ENCODE assay signal across 15 mouse cellular contexts in the genomic region with DNA sequence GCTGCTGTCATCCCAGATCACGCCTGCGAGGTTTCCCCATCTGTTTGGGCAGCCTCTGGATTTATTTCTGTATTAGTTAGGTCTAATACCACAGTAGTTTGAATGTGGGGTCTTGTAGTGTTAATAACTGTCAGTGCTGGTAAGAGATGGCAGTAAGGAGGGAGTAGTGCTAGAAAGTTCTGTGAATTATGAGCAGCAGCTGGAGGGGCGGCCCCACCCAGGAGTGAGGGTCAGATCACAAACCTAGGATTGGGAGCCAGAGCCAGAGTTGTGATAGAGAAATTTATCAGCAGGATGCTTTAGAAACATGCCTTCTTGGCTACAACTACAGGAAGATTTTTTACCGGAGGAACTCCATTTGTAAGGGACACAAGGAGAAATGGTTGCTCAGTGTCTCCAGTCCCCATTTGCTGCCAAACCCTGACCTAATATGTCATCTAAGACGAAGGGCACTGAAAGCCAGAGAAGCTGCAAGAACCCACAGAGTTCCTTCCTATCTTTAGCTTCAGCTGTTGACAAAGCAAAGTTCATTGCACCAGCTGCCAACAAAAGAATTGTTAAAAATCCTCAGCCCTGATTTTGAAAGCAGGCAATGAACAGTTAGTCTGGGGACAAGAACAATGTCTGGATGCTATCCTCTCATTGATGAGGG. TPM values are rescaled to one million over a fixed set of nuclear protein-coding genes. Genes with fewer than 3 reads are reported as not detected.
DNase-seq lines count a peak whose midpoint lies in the region; ATAC-seq and TF ChIP-seq lines count a peak whose summit lies in the region.
"Had no signal": no experiment of that assay in that cellular context is flagged by ENCODE, and none has a peak within 500 bp of the region (broad histone marks: within the 10 kb centered on the region; RNA-seq: fewer than 3 reads in every experiment).

No protein-coding gene starts in this region.

- no peak overlapping the region for H3K27ac ChIP-seq in lung, embryonic 14.5 days (ENCODE audit: low read depth)
- H3K27ac ChIP-seq in kidney, postnatal 0 days, result no peak overlapping the region
- H3K27ac ChIP-seq: embryonic facial prominence, embryonic 13.5 days; heart, embryonic 15.5 days had no signal

- peak; percentile 94 for DNase-seq in heart, adult 11 months
- no peak for DNase-seq in heart, postnatal 4 days
- peak; percentile 14 for DNase-seq in lung, embryonic 14.5 days
- no peak for DNase-seq in lung, postnatal 4 days
- peak; percentile 32 for DNase-seq in kidney, postnatal 0 days (ENCODE audit: low spot score)
- peak; percentile 34 for DNase-seq in yolk sac, embryonic 10.5 days (ENCODE audit: low spot score)
- no peak for DNase-seq in left cerebral cortex, postnatal 25 days (ENCODE audit: low spot score in 2 of 2)
- no peak for DNase-seq in adrenal gland, adult (ENCODE audit: inconsistent age in 2 of 2, low spot score in 1 of 2)
- DNase-seq: adrenal gland, postnatal 10 days; cerebellum, adult 11-12 months; right cerebral cortex, postnatal 4 days had no signal

- WGBS in lung, embryonic 14.5 days, result 60% methylated on average over 5 of the region's 5 CpGs
- WGBS in kidney, postnatal 0 days, result 54% methylated on average over 5 of the region's 5 CpGs

- H3K4me1 ChIP-seq in lung, embryonic 14.5 days (ENCODE audit: insufficient read depth), result peaks cover 2% of the 10 kb centered on the region; the same call in 1 of the 2 replicates
- no peaks in the 10 kb centered on the region for H3K4me1 ChIP-seq in kidney, postnatal 0 days (replicated peaks; ENCODE audit: insufficient read depth, low read length)
- H3K4me1 ChIP-seq: embryonic facial prominence, embryonic 13.5 days had no signal

- H3K9ac ChIP-seq in lung, embryonic 14.5 days, result no peak overlapping the region
- no peak overlapping the region for H3K9ac ChIP-seq in kidney, postnatal 0 days (ENCODE audit: low read depth, low read length)
- H3K9ac ChIP-seq: embryonic facial prominence, embryonic 13.5 days; heart, embryonic 15.5 days had no signal

- no peak for TF ChIP-seq CTCF in lung, embryonic 14.5 days (IDR thresholded peaks at IDR 0.05; ENCODE audit: low read depth)
- TF ChIP-seq CTCF in kidney, postnatal 0 days (IDR thresholded peaks at IDR 0.05; ENCODE audit: low read depth), result no peak

- no peaks in the 10 kb centered on the region for H3K27me3 ChIP-seq in lung, embryonic 14.5 days (ENCODE audit: insufficient read depth, low read length)
- H3K27me3 ChIP-seq in kidney, postnatal 0 days (ENCODE audit: insufficient read depth, low read length), result no peaks in the 10 kb centered on the region
- H3K27me3 ChIP-seq: embryonic facial prominence, embryonic 13.5 days; heart, embryonic 15.5 days had no signal

- H3K4me3 ChIP-seq in lung, embryonic 14.5 days (ENCODE audit: low read depth, low read length), result no peak overlapping the region
- no peak overlapping the region for H3K4me3 ChIP-seq in kidney, postnatal 0 days (replicated peaks; ENCODE audit: low read depth, low read length)
- H3K4me3 ChIP-seq: embryonic facial prominence, embryonic 13.5 days; heart, embryonic 15.5 days had no signal

- no peak for ATAC-seq in lung, embryonic 14.5 days (ENCODE audit: insufficient read depth)
- no peak for ATAC-seq in kidney, postnatal 0 days (replicated peaks; ENCODE audit: low FRiP score, low read depth)
- ATAC-seq: forebrain, embryonic 14.5 days had no signal

- H3K4me2 ChIP-seq in lung, embryonic 14.5 days, result no peak overlapping the region
- no peak overlapping the region for H3K4me2 ChIP-seq in kidney, postnatal 0 days (ENCODE audit: low read length)
- H3K4me2 ChIP-seq: embryonic facial prominence, embryonic 13.5 days; heart, embryonic 15.5 days had no signal

- intact Hi-C loops in left cerebral cortex, postnatal 25 days (cut with DNase I), result no loop called here

- no peaks in the 10 kb centered on the region for H3K36me3 ChIP-seq in lung, embryonic 14.5 days (ENCODE audit: insufficient read depth)
- H3K36me3 ChIP-seq in kidney, postnatal 0 days (ENCODE audit: insufficient read depth, low read length), result no peaks in the 10 kb centered on the region
- H3K36me3 ChIP-seq: embryonic facial prominence, embryonic 13.5 days; heart, embryonic 15.5 days had no signal

- no peaks in the 10 kb centered on the region for H3K9me3 ChIP-seq in lung, embryonic 14.5 days (ENCODE audit: low read depth, low read length)
- no peaks in the 10 kb centered on the region for H3K9me3 ChIP-seq in kidney, postnatal 0 days (replicated peaks; ENCODE audit: low read length)
- H3K9me3 ChIP-seq: embryonic facial prominence, embryonic 13.5 days; heart, embryonic 15.5 days had no signal

RNA-seq across cellular contexts. Expression of a gene that starts 10.5 kb away (rescaled TPM):
- not detected for total RNA-seq in heart, postnatal 4 days (2021)
- polyA plus RNA-seq in lung, embryonic 14.5 days (2014; fragmentation: Nextera tagmentation; extraction: Ambion mirVana), result not detected in 2 replicates
- not detected in 2 replicates for polyA plus RNA-seq in kidney, postnatal 0 days (2015; fragmentation: Nextera tagmentation; extraction: Ambion mirVana)
- not detected for total RNA-seq in left cerebral cortex, postnatal 25 days (2021)
- total RNA-seq: adrenal gland, postnatal 10 days had no signal
- polyA plus RNA-seq: embryonic facial prominence, embryonic 13.5 days; forebrain, embryonic 14.5 days; heart, embryonic 15.5 days; lung, embryonic 16.5 days had no signal

RNA-seq across cellular contexts. Expression of a gene that starts 27.6 kb away (rescaled TPM):
- total RNA-seq in heart, postnatal 4 days (2021), result not detected
- polyA plus RNA-seq in lung, embryonic 14.5 days (2014; fragmentation: Nextera tagmentation; extraction: Ambion mirVana), result not detected in 2 replicates
- polyA plus RNA-seq in kidney, postnatal 0 days (2015; fragmentation: Nextera tagmentation; extraction: Ambion mirVana), result not detected in 2 replicates
- not detected for total RNA-seq in left cerebral cortex, postnatal 25 days (2021)
- total RNA-seq: adrenal gland, postnatal 10 days had no signal
- polyA plus RNA-seq: embryonic facial prominence, embryonic 13.5 days; forebrain, embryonic 14.5 days; heart, embryonic 15.5 days; lung, embryonic 16.5 days had no signal

RNA-seq across cellular contexts. Expression of a gene that starts 36.0 kb away (rescaled TPM):
- 1 to 10 TPM; 4.3 to 4.9 TPM for total RNA-seq in heart, postnatal 4 days (2021)
- polyA plus RNA-seq in lung, embryonic 14.5 days (2014; fragmentation: Nextera tagmentation; extraction: Ambion mirVana), result 8.2 and 8.5 TPM in 2 replicates
- polyA plus RNA-seq in kidney, postnatal 0 days (2015; fragmentation: Nextera tagmentation; extraction: Ambion mirVana), result 5.3 and 5.4 TPM in 2 replicates
- 10 to 100 TPM; 10.8 to 12.2 TPM for total RNA-seq in left cerebral cortex, postnatal 25 days (2021)

RNA-seq across cellular contexts. Expression of a gene that starts 50.0 kb away (rescaled TPM):
- total RNA-seq in heart, postnatal 4 days (2021), result 100 to 1,000 TPM; 158 to 159 TPM
- polyA plus RNA-seq in lung, embryonic 14.5 days (2014; fragmentation: Nextera tagmentation; extraction: Ambion mirVana), result 228 and 231 TPM in 2 replicates
- polyA plus RNA-seq in kidney, postnatal 0 days (2015; fragmentation: Nextera tagmentation; extraction: Ambion mirVana), result 405 and 416 TPM in 2 replicates
- 100 to 1,000 TPM; 144 to 147 TPM for total RNA-seq in left cerebral cortex, postnatal 25 days (2021)

Comparison
In these comparisons a context has a peak if more than half of its experiments do, and no peak if none do; other contexts are left out.
1. DNase-seq: peak in heart, adult 11 months (single experiment), lung, embryonic 14.5 days (single experiment), kidney, postnatal 0 days (single experiment) and yolk sac, embryonic 10.5 days (single experiment); none in heart, postnatal 4 days (single experiment), lung, postnatal 4 days (0 of 2), left cerebral cortex, postnatal 25 days (0 of 2) and adrenal gland, adult (0 of 2).